Mouse (Mus musculus) layer of hippocampus, postnatal 36 days (tissue): ENCODE results near the gene Lalba. TPM values are rescaled to one million over a fixed set of nuclear protein-coding genes. Genes with fewer than 3 reads are reported as not detected.
"Not testable (repeated sequence)": the region's sequence is repeated elsewhere in the genome, so short reads cannot be mapped to it uniquely, and the experiment has no call there.

Experiments
- DNase-seq, 2 experiments: peaks; one replicate each; pipeline ENCODE4 v3.0.0; 2022
- microRNA-seq, 2 experiments: library from miRNA; unstranded; fragments of <30 nt; microRNA quantifications; one replicate each; pipeline ENCODE4 v1.2.0; 2021
- total RNA-seq, 2 experiments: library from RNA; stranded (reverse); gene quantifications; 2 replicates each; pipeline ENCODE4 v1.2.3; 2021

Gene Lalba
- total RNA-seq, 2 experiments from 2014 or later, result not detected

- no peak for DNase-seq
Observed at GRCm38 (mm10) chr15:98491332-98491731, 8.8 kb upstream of the Lalba start.

GRCm38 (mm10) chr15:98486433-98487021 is 4.0 kb upstream of the Lalba start:
- no peak for DNase-seq

GRCm38 (mm10) chr15:98483907-98484886 is 1.7 kb upstream of the Lalba start:
- no peak for DNase-seq

- no peak for DNase-seq
Observed at GRCm38 (mm10) chr15:98479568-98480102, 2.9 kb downstream of the Lalba start.

GRCm38 (mm10) chr15:98476281-98476680 is 6.2 kb downstream of the Lalba start:
- DNase-seq, result no peak

GRCm38 (mm10) chr15:98475382-98475781 is 7.1 kb downstream of the Lalba start:
- DNase-seq, result peak in 1 of 2 experiments; percentile 21

- no peak for DNase-seq
Observed at GRCm38 (mm10) chr15:98474958-98475357, 7.6 kb downstream of the Lalba start.

GRCm38 (mm10) chr15:98471539-98471938 is 11.0 kb downstream of the Lalba start:
- no peak for DNase-seq

GRCm38 (mm10) chr15:98469596-98469995 is 12.9 kb downstream of the Lalba start, which contains the start of gene OR5BS1P:
Gene OR5BS1P (plus strand): TSS chr15:98469896.
- DNase-seq, result no peak

- DNase-seq, result no peak
Observed at GRCm38 (mm10) chr15:98452288-98452687, 30.2 kb downstream of the Lalba start, which contains the start of gene Olfr281. Gene Olfr281 (plus strand): TSS chr15:98452588.

GRCm38 (mm10) chr15:98448521-98448920 is 34.0 kb downstream of the Lalba start:
- DNase-seq, result no peak

- DNase-seq, result no peak
Observed at GRCm38 (mm10) chr15:98444561-98444960, 38.0 kb downstream of the Lalba start.

- DNase-seq, result not testable (repeated sequence)
Observed at GRCm38 (mm10) chr15:98430925-98431324, 51.6 kb downstream of the Lalba start, which contains the start of gene Olfr282. Gene Olfr282 (plus strand): TSS chr15:98431225.

Small RNA genes lying within 50 kb of the gene (microRNA-seq; reads per million reads assigned to microRNA genes)
- gene Mir1291, result 3.3 to 7.8 reads per million in 2 experiments

Other genes starting within 250 kb of the Lalba start
- gene Olfr286, start 248.3 kb downstream of the Lalba start, total RNA-seq, result not detected
- gene H1fnt, start 225.4 kb downstream of the Lalba start, total RNA-seq, result not detected
- gene Zfp641, start 186.6 kb downstream of the Lalba start, total RNA-seq, result 1 to 10 TPM; 6.1 to 6.3 TPM
- not detected for gene Olfr285, start 165.4 kb downstream of the Lalba start, total RNA-seq
- gene Olfr284, start 141.7 kb downstream of the Lalba start, total RNA-seq, result not detected
- gene Olfr283, start 101.8 kb downstream of the Lalba start, total RNA-seq, result not detected
- gene Olfr282, start 51.5 kb downstream of the Lalba start, total RNA-seq, result not detected
- gene Olfr281, start 30.1 kb downstream of the Lalba start, total RNA-seq, result not detected
- not detected for gene OR5BS1P, start 12.8 kb downstream of the Lalba start, total RNA-seq
- not detected for gene Olfr279, start 9.7 kb upstream of the Lalba start, total RNA-seq
- gene Kansl2, start 51.5 kb upstream of the Lalba start, total RNA-seq, result 10 to 100 TPM; 62.6 to 64.2 TPM
- gene Ccnt1, start 88.2 kb upstream of the Lalba start, total RNA-seq, result 10 to 100 TPM; 37.5 to 49.6 TPM
- gene 4930415O20Rik, start 88.3 kb upstream of the Lalba start, total RNA-seq, result not detected
- gene Adcy6, start 127.4 kb upstream of the Lalba start, total RNA-seq, result 10 to 100 TPM; 43.7 to 48.8 TPM
- 100 to 1,000 TPM; 198 to 206 TPM for gene Cacnb3, start 148.1 kb upstream of the Lalba start, total RNA-seq
- gene Ddx23, start 180.2 kb upstream of the Lalba start, total RNA-seq, result 10 to 100 TPM; 87.5 to 92.0 TPM
- 1 to 10 TPM; 7.2 to 7.6 TPM for gene Rnd1, start 194.7 kb upstream of the Lalba start, total RNA-seq
- 10 to 100 TPM in 1 of 2 experiments, 1 to 10 TPM in 1; 8.0 to 10.1 TPM for gene Ccdc65, start 225.5 kb upstream of the Lalba start, total RNA-seq
- gene Fkbp11, start 245.5 kb upstream of the Lalba start, total RNA-seq, result 1 to 10 TPM in 1 of 2 experiments, under 1 TPM in 1; 0.88 to 1.0 TPM